Mouse (Mus musculus) cerebellum, postnatal 14 days (tissue): Measurements from ENCODE around the gene Cacnb3.

Experiments
- DNase-seq, 2 experiments: peaks; one replicate each; pipeline ENCODE4 v3.0.0; 2021; ENCODE audit warnings: mixed read lengths in 2 of 2

Cacnb3 gene

DNA sequence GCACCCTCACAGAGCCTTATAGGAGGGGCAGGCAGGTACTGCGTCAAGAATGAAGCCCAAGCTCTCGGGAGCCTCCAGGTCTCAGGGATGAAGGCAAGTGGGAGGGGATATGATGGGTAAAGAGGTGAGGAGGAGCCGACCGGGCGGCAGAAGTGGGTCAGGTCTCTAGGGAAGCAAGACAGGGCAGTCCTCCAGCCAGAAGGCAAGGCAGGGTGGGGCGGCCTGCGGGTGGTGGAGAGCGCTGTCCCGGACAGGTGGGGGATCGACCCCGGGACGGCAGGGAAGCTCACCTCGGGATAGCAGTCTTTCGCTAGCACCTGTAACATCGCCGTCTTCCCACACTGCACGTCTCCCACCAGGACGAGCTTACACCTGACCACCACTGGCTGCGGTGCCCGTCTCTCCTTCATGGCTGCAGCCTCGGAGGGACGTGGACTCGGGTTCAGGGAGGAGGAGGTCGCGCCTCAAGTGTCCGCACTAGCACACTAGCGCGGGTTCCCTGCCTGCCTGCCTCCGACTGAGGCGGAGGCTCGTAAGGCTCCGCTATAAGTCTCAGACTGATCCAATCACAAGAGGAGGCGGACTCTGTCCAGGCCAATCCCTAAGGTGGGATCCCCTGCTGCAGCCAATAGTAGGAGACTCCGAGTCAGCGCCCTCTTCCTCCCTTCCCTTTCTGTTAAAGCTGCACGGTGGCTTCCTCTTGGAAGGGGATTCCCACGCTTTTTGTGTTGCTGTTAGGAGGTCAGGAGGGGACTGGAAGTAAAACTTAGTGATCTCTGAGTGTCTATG is 46.5 kb downstream of the Cacnb3 start, which contains the start of gene Rnd1:
Rnd1 (minus strand) TSS at position 522 of the 789 bp plus-strand sequence.
- peak; percentile 88 for DNase-seq

DNA sequence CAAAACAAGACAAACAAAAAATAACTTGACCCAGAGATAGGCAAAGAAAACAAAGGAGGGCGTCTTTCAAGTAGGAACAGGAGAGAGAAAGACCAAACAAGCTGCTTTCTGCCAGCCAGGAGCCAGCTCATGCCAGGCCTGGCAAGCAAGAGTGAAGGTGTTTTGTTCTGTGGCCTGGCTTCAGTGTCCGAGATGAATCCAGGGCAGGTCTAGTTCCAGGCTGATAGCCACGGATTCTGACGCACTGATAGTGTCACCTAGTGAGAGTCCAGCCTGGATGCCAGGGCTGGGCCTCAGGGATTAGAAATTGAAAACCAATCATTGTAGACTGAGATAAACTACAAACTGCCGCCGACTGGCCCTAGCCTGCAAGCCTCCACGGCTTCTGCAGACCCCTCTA is 47.3 kb downstream of the Cacnb3 start:
- no peak for DNase-seq

GRCm38 (mm10) chr15:98680660-98681059 is 50.0 kb downstream of the Cacnb3 start:
- DNase-seq, result no peak

DNA sequence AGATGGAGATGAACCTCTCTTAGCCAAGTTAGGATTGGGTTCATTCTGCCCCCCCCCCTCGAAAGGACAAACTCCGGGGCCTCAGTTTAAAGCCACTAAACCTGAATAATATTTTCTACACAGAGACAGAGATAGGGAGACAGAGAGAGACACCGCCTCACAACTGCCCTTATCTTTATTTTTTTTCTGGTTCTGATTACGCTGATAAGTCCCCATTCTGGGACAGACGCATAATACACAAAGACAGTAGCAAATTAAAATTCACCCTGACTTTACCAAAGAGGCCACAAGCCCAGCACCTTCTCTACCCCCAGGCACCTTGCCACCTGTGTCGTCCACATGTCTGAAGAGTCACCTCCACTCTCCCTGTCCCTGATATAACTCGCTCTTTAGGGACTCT is 51.0 kb downstream of the Cacnb3 start:
- no peak for DNase-seq

- DNase-seq, result no peak
Observed at GRCm38 (mm10) chr15:98683177-98683576, 52.5 kb downstream of the Cacnb3 start.

- DNase-seq, result no peak
Observed at GRCm38 (mm10) chr15:98683746-98684145, 53.1 kb downstream of the Cacnb3 start.

DNA sequence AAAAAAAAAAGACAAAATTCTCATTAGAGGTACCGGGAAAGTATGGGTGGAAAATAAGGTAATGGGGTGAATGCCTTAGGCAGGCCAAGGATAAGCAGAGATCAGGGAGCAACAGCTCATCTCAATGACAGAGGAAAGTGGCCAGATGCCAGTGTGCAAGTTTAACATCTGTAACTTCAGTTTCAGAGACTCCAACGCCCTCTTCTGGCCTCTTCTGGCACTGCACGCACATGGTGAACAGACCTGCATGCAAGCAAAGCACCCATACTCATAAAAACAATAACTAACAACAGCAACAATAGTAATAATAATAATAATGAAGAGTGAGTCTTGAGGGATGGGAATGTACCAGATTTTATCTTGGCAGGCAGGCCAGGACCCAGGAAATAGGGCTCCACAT is 55.3 kb downstream of the Cacnb3 start:
- peak in 1 of 2 experiments; percentile 44 for DNase-seq

GRCm38 (mm10) chr15:98689682-98690081 is 59.0 kb downstream of the Cacnb3 start:
- no peak for DNase-seq

DNA sequence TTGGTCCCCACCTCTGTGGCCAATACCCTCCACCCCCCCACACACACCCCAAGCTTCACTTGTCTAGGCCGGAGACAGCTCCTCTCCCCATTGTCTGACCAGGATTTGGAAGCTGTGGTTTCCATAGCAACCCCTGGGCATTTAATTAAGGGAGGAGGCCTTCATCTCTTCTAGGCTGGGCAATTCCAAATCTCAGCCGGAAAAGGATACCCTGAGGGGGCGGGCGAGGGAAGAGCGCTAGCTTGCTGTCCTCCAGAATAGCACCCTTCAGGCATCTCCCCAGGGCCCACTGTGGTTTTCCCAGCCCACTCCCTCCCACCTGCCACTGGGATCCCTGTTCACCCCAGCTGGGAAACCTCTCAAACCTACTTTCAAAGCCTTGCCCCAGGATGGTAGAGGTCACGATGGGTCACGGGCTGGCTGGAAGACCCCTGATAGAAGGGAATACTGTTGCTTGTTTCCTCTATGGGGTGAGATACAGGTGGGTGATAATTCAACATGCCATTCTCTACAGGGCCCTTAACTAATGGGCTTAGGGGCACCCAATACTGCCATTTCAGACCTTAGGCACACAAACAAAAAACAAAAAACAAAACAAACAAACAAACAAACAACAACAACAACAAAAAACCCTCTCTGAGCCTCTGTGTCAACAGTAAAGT is 61.0 kb downstream of the Cacnb3 start:
- no peak for DNase-seq

- DNase-seq, result no peak
Observed at GRCm38 (mm10) chr15:98692171-98692715, 61.6 kb downstream of the Cacnb3 start.
